Mouse (Mus musculus) forebrain, embryonic 14.5 days (tissue): ENCODE data around the gene Wdr75. TPM values are rescaled to one million over a fixed set of nuclear protein-coding genes. Genes with fewer than 3 reads are reported as not detected.

Source experiments
- ATAC-seq: fragments of 200-750 bp; cut with Nextera tagmentation; 2 replicates; pipeline ENCODE4 v1.8.0; 2017; ENCODE audit warnings: mild to moderate bottlenecking, moderate library complexity
- DNase-seq: peaks from one replicate; pipeline ENCODE4 v3.0.0-alpha.2; 2015; ENCODE audit warnings: low spot score
- H3K27ac ChIP-seq: fragments of 300-500 bp; sonication (generic); 2 replicates; pipeline ENCODE4 v1.5.1; 2014; ENCODE audit warnings: low read depth, mild to moderate bottlenecking, control low read depth, low read length, moderate library complexity
- H3K27me3 ChIP-seq: fragments of 300-500 bp; sonication (generic); replicated peaks from 2 replicates; pipeline ENCODE4 v1.6.1; 2014; ENCODE audit warnings: low read length, control low read depth, mixed read lengths; ENCODE audit not compliant: control insufficient read depth, insufficient read depth
- H3K36me3 ChIP-seq: fragments of 300-500 bp; sonication (generic); 2 replicates; pipeline ENCODE4 v1.6.1; 2014; ENCODE audit warnings: low read length, control low read depth; ENCODE audit not compliant: control insufficient read depth, insufficient read depth
- H3K4me1 ChIP-seq: fragments of 300-500 bp; sonication (generic); 2 replicates; pipeline ENCODE4 v1.6.1; 2014; ENCODE audit warnings: antibody characterized with exemption, low read length, control low read depth; ENCODE audit not compliant: control insufficient read depth, insufficient read depth
- H3K4me2 ChIP-seq: fragments of 300-500 bp; sonication (generic); 2 replicates; pipeline ENCODE4 v1.6.1; 2014; ENCODE audit warnings: mild to moderate bottlenecking, control low read depth, low read length
- H3K4me3 ChIP-seq: fragments of 300-500 bp; sonication (generic); 2 replicates; pipeline ENCODE4 v1.5.1; 2014; ENCODE audit warnings: low read depth, low read length, control low read depth
- H3K9ac ChIP-seq: fragments of 300-500 bp; sonication (generic); 2 replicates; pipeline ENCODE4 v1.6.1; 2014; ENCODE audit warnings: mild to moderate bottlenecking, low read length, control low read depth, moderate library complexity
- H3K9me3 ChIP-seq: fragments of 300-500 bp; sonication (generic); replicated peaks from 2 replicates; pipeline ENCODE4 v1.6.1; 2016; ENCODE audit warnings: low read length, control low read depth, mixed read lengths; ENCODE audit not compliant: control insufficient read depth
- WGBS: fragments of 180-500 bp; shearing (Covaris S2); extraction: QIAGEN DNeasy Blood & Tissue Kit; methylation state at CpG from one replicate; pipeline ENCODE4 v1.1.7; 2014; 5-methylcytosine and 5-hydroxymethylcytosine counted together
- polyA plus RNA-seq: library from polyadenylated mRNA; unstranded; fragments of >200 nt; fragmentation: Nextera tagmentation; extraction: Ambion mirVana; gene quantifications from 2 replicates; pipeline ENCODE4 v1.2.1, GENCODE M21; 2014

The Wdr75 gene
- polyA plus RNA-seq, 1 experiment from 2014 or later = 66.9 TPM

- Histone ChIP-seq H3K4me1 (no peaks in the 10 kb centered on the region), H3K9ac (no peak overlapping the region), H3K4me2 (no peak overlapping the region), H3K36me3 (no peaks in the 10 kb centered on the region), H3K27ac (no peak overlapping the region), H3K4me3 (no peak overlapping the region), H3K27me3 (no peaks in the 10 kb centered on the region), H3K9me3 (no peaks in the 10 kb centered on the region)
- 95% methylated on average over 13 of the region's 13 CpGs for WGBS
- ATAC-seq (no peak), DNase-seq (no peak)
Observed at GRCm38 (mm10) chr1:45769321-45769720, 25.6 kb upstream of the Wdr75 start.

- DNase-seq = no peak
- 92% methylated on average over 2 of the region's 2 CpGs for WGBS
- H3K27ac ChIP-seq = no peak overlapping the region
- ATAC-seq = no peak
- H3K4me2 ChIP-seq = no peak overlapping the region
- no peaks in the 10 kb centered on the region for H3K36me3 ChIP-seq
- no peak overlapping the region for H3K9ac ChIP-seq
- H3K9me3 ChIP-seq = no peaks in the 10 kb centered on the region
- H3K4me3 ChIP-seq = no peak overlapping the region
- H3K4me1 ChIP-seq = no peaks in the 10 kb centered on the region
- H3K27me3 ChIP-seq = no peaks in the 10 kb centered on the region
Observed at GRCm38 (mm10) chr1:45770051-45770450, 24.9 kb upstream of the Wdr75 start.

- Histone ChIP-seq H3K9ac (no peak overlapping the region), H3K9me3 (no peaks in the 10 kb centered on the region), H3K4me1 (no peaks in the 10 kb centered on the region), H3K36me3 (no peaks in the 10 kb centered on the region), H3K27me3 (no peaks in the 10 kb centered on the region), H3K27ac (no peak overlapping the region), H3K4me3 (no peak overlapping the region), H3K4me2 (no peak overlapping the region)
- peak; percentile 36 for DNase-seq
- 72% methylated on average over 4 of the region's 4 CpGs for WGBS
- no peak for ATAC-seq
Observed at GRCm38 (mm10) chr1:45780606-45781288, 14.2 kb upstream of the Wdr75 start.

DNA sequence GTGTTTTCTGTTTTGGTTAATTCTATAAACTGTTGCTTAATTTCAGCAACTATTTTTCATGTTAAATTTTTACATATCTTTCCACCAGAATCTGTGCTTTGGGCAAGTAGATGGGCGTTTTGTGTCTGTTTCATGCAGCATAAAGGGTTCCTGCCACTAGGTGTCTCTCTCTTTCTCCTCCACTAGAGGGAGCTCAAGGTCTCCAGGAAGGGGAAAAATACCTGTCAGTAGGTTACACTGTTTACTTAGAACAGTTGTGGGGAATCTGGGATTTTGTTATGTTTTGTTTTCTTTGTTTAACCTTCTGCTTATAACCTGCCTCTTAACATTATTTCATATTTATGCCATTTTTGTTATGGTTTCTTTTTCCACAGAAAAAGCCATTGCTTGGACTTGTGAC is 21.9 kb downstream of the Wdr75 start:
- Histone ChIP-seq H3K4me2 (no peak overlapping the region), H3K4me1 (no peaks in the 10 kb centered on the region), H3K36me3 (peaks cover 89% of the 10 kb centered on the region), H3K27ac (no peak overlapping the region), H3K9me3 (no peaks in the 10 kb centered on the region), H3K4me3 (no peak overlapping the region), H3K27me3 (no peaks in the 10 kb centered on the region), H3K9ac (no peak overlapping the region)
- ATAC-seq = 0 out of 2 replicates have a peak, but pooled peaks have one; percentile 58
- DNase-seq = peak; percentile 76
- WGBS = 14% methylated on average over 1 of the region's 1 CpGs

- Histone ChIP-seq H3K36me3 (peaks cover 91% of the 10 kb centered on the region), H3K9ac (no peak overlapping the region), H3K4me3 (no peak overlapping the region), H3K9me3 (no peaks in the 10 kb centered on the region), H3K4me1 (no peaks in the 10 kb centered on the region), H3K27ac (no peak overlapping the region), H3K4me2 (no peak overlapping the region), H3K27me3 (no peaks in the 10 kb centered on the region)
- 93% methylated on average over 9 of the region's 9 CpGs for WGBS
- ATAC-seq (no peak), DNase-seq (no peak)
Observed at GRCm38 (mm10) chr1:45818564-45818963, 23.6 kb downstream of the Wdr75 start.

DNA sequence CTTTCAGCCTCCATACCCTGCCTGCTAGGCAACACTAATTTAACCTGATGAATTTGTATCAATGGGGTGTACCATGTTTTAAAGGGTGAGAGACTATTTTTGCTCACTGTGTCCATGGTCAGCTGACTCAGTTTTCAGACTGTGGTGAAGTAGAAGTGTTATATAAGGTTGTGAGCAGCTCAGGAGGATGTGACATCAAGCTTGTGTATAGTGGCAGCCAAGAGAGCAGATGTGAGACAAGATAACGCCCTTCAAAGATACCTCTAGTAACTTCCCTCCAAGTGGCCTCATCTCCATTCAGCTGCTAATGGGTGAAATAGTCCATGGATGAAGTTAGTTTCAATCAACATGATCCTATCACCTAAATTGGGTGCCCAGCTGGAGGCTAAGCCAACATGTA is 29.5 kb downstream of the Wdr75 start:
- H3K9ac ChIP-seq = no peak overlapping the region
- H3K9me3 ChIP-seq = no peaks in the 10 kb centered on the region
- DNase-seq (no peak), ATAC-seq (no peak)
- no peak overlapping the region for H3K4me3 ChIP-seq
- H3K27me3 ChIP-seq = no peaks in the 10 kb centered on the region
- H3K4me1 ChIP-seq = no peaks in the 10 kb centered on the region
- 77% methylated on average over 1 of the region's 1 CpGs for WGBS
- H3K27ac ChIP-seq = no peak overlapping the region
- H3K4me2 ChIP-seq = no peak overlapping the region
- peaks cover 51% of the 10 kb centered on the region for H3K36me3 ChIP-seq

DNA sequence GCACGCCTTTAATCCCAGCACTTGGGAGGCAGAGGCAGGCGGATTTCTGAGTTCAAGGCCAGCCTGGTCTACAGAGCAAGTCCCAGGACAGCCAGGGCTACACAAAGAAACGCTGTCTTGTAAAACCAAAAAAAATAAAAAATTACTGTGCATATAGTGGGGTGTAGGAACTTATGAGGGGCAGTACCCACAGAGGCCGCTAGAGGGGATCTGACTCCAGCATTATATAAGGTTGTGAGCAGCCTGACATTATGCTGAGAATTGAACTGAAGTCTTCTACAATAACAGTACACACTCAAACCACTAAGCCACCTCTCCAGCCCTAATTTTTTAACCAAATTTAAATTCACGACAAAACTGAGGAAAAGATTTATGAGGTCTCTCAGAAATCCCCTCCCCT is 30.2 kb downstream of the Wdr75 start:
- DNase-seq = peak; percentile 78
- ATAC-seq = peak; percentile 95
- Histone ChIP-seq H3K4me1 (no peaks in the 10 kb centered on the region), H3K9me3 (no peaks in the 10 kb centered on the region), H3K36me3 (peaks cover 46% of the 10 kb centered on the region), H3K27ac (no peak overlapping the region), H3K4me2 (no peak overlapping the region), H3K27me3 (no peaks in the 10 kb centered on the region), H3K4me3 (no peak overlapping the region), H3K9ac (no peak overlapping the region)
- WGBS = 57% methylated on average over 5 of the region's 5 CpGs

GRCm38 (mm10) chr1:45825630-45826029 is 30.7 kb downstream of the Wdr75 start:
- Histone ChIP-seq H3K36me3 (peaks cover 41% of the 10 kb centered on the region), H3K9me3 (no peaks in the 10 kb centered on the region), H3K27me3 (no peaks in the 10 kb centered on the region), H3K4me1 (no peaks in the 10 kb centered on the region), H3K4me3 (no peak overlapping the region), H3K4me2 (no peak overlapping the region), H3K27ac (no peak overlapping the region), H3K9ac (no peak overlapping the region)
- no peak for ATAC-seq
- DNase-seq = no peak
- 95% methylated on average over 3 of the region's 3 CpGs for WGBS

- no peak overlapping the region for H3K4me2 ChIP-seq
- DNase-seq (no peak), ATAC-seq (no peak)
Observed at GRCm38 (mm10) chr1:45826148-45826547, 31.2 kb downstream of the Wdr75 start.

More at GRCm38 (mm10) chr1:45826148-45826547, 31.2 kb downstream of the Wdr75 start:
- H3K27ac ChIP-seq = no peak overlapping the region
- no peak overlapping the region for H3K9ac ChIP-seq
- peaks cover 36% of the 10 kb centered on the region for H3K36me3 ChIP-seq
- no peaks in the 10 kb centered on the region for H3K9me3 ChIP-seq
- no peaks in the 10 kb centered on the region for H3K27me3 ChIP-seq
- 87% methylated on average over 2 of the region's 2 CpGs for whole genome bisulfite sequencing
- H3K4me1 ChIP-seq = no peaks in the 10 kb centered on the region
- no peak overlapping the region for H3K4me3 ChIP-seq
